Mouse (Mus musculus): ENCODE results near the gene Nos2.

The Nos2 gene

DNA sequence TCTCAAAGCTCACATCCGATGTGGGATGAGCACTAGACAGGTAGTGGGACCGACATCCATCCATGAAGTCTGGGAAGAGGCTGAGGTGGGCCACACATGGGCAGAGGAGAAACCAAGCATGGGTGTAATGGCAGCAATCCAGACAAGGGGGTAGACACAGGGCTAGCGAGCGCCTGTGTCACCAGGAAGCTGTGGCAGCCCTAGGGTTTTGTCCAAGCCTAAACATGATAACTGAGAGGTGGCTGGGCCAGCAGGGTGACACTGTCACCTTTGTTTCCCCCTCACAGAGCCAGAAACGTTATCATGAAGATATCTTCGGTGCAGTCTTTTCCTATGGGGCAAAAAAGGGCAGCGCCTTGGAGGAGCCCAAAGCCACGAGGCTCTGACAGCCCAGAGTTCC is 38.8 kb downstream of the Nos2 start:
- no peak for DNase-seq (ENCODE audit: low spot score)

DNA sequence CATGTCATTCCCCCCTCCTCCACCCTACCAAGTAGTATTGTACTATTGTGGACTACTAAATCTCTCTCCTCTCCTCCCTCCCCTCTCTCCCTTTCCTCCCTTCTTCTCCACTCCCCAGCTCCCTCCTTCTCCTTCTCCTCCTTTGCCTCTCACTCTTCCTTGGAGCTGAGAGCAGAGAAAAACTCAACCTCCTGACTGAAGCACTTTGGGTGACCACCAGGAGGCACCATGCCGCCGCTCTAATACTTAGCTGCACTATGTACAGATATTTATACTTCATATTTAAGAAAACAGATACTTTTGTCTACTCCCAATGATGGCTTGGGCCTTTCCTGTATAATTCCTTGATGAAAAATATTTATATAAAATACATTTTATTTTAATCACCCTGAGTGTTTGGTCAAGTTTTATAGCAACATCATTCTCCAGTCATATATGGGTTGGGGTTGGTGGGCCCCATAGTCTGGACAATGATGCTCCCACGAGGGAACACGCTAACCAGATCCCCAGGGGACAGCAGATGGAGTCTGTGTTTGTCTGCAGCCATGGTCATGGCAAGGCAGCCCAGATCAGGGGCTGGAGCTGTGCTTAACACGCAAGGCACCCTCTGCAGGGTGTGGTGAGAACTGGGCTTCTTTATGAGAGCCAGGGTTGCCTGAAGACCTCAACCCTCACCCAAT is 39.4 kb downstream of the Nos2 start:
- DNase-seq (ENCODE audit: low spot score) = no peak

DNA sequence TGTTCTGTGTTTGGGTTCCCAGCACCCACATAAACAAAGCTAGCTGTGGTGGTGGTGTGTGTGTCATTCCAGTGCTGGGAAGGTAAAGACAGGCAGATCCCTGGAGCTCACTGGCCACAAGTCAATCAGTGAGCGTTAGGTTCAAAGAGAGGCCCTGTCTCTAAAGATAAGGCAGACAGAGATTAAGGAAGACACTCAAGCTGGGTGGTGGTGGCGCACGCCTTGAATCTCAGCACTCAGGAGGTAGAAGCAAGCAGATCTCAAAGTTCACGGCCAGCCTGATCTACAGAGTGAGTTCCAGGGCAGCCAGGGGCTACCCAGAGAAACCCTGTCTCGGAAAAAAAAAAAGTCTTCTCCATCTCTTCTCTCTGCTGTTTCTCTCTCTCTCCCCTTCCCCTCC is 40.6 kb downstream of the Nos2 start:
- DNase-seq (ENCODE audit: low spot score) = no peak

DNA sequence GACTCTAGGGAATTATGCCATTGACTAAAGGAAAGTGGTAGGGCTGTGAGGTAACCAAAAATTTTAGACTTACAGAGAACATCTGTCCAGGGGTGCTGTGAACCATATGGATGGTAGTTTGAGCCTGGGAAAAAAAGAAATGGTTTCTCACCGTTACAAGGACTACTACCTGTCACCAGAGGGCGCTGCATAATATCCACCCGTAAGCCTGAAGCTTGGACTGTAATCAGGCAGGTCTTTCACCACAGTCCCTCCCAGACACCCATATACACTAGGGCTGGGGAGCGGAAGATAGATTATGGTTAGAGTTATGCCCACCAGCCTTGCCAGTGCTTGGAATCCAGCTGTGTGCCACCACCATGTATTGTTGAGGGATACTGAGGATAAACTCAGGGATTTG is 46.8 kb downstream of the Nos2 start:
- no peak for DNase-seq (ENCODE audit: low spot score)

DNA sequence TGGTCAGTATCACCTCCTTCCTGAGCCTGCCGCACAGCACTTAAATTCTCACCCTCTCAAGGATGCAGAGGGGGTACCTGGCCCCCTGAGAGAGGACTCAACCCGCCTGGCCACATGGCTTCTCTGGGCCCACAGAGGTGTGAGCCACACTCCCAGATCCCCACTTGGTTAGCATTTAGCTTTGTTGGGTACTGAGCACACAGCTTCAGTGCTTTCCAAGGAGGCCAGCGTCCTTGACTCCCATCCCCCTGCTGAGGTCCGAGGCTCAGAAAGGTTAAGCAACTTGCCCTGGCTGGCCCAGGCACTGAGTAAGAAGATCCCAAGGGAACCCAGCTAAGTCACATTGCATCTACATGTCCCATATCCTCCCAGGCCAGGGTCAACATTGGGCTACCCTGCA is 47.5 kb downstream of the Nos2 start:
- DNase-seq (ENCODE audit: low spot score) = no peak

DNA sequence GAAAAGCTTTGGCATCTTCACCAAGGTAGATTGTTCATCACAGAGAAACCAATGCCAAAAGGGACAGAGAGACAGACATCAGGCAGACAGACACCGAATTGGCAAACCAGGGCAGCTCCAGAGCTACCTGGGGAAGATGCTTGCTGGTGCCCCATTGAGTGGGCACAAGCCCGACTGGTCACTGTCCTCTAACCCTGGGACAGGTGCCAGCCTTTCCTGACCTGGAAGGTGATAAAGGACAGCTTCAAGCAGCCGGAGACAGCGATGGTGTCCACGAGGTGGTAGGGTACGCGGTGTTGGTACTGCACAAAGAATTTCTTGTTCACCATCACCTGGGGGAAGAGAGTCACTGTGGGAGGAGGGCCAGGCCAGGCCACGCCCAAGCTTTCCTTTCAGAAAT is 50.5 kb downstream of the Nos2 start:
- no peak for DNase-seq (ENCODE audit: low spot score)

DNA sequence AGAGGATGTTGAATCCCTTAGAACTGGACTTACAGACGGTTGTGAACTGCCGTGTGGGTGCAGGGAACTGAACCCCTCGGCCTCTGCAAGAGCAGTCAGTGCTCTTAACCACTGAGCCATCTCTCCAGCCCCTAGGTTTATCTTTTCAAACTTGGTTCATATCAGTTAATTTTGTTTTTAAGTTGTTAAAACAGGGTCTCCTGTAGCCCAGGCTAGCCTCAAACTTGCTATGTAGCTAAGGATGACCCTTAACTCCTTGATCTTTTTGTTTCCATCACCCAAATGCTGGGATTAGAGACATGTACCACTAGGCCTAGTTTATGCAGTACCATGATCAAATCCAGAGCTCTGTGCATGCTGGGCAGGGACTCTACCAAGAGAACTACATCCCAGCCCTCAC is 51.2 kb downstream of the Nos2 start:
- DNase-seq (ENCODE audit: low spot score) = no peak

DNA sequence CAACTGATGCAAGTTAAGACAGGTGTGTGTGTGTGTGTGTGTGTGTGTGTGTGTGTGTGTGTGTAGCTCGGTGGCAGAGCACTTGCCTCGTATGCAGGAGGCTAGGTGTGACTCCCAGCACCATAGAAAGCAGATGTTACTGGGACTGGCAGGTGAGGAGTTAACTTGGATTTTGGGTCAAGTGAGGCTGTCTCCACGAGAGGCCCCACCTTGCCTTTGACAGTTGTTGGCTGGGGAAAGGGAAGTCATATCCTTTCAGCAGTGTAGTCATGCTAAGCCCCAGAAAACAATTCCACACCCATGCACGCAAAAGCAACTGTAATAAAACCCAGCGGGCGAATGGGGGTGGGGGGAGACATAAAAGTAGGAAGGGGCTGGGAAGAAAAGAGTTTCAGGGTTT is 51.7 kb downstream of the Nos2 start:
- no peak for DNase-seq (ENCODE audit: low spot score)

DNA sequence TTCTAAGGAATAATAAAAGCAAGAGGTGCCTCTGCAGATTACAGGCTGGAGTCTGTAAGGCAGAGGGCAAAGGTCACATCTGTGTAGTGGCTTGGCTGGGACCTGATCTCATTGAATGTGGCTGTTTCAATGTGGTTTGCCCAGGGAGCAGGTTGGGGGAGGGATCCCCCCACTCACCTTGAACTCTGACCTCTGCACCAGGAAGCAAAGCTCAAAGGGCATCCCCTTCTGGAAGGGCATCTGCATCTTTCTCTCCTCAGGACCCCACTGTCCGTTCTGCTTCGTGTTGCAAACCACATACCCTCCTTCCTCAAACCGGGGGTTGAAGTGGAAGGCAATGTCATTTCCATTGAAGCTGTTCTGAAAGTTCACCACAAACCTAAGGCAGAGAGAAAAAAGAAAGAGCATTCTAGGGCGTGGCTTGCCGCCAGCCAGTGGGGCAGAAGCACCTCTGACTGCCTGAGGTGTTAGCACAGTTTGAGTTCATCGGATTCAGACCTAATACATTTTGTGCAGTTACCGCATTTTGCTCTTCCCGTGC is 52.3 kb downstream of the Nos2 start:
- no peak for DNase-seq (ENCODE audit: low spot score)

DNA sequence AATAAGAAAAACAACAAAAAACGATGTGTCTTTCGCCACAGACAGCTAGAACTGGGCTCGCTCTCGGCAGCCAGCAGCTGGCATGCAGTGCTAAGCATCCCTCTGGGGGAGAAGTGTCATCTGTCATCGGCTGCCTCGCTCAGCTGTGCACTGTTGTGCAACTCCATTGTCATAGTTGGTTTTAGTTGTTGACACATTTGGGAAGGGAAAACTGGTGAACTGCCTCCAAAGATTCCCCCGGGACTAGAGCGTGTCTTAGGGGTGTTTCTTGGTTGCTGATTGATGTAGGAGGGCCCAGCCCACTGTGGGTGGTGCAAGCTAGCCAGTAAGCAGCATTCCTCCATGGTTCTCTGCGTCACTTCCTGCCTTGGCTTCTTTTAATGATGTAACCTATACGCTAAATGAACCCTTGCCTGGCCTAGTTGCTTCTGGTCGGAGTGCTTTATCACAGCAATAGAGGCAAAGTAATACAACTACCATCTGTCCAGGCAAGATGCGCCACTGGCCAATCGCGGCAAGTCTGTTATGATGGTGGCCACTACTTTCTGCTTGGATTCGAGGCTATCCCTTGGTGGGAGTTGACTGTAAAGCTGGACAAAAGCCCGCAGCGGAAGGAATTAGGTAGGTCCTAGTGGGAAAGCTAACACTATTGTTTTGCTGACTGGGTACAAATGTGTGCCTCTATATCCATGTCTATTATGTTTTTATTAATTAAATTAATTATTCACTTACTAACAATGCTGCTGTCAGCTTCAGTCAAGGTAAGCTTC is 53.0 kb downstream of the Nos2 start:
- no peak for DNase-seq (ENCODE audit: low spot score)

DNA sequence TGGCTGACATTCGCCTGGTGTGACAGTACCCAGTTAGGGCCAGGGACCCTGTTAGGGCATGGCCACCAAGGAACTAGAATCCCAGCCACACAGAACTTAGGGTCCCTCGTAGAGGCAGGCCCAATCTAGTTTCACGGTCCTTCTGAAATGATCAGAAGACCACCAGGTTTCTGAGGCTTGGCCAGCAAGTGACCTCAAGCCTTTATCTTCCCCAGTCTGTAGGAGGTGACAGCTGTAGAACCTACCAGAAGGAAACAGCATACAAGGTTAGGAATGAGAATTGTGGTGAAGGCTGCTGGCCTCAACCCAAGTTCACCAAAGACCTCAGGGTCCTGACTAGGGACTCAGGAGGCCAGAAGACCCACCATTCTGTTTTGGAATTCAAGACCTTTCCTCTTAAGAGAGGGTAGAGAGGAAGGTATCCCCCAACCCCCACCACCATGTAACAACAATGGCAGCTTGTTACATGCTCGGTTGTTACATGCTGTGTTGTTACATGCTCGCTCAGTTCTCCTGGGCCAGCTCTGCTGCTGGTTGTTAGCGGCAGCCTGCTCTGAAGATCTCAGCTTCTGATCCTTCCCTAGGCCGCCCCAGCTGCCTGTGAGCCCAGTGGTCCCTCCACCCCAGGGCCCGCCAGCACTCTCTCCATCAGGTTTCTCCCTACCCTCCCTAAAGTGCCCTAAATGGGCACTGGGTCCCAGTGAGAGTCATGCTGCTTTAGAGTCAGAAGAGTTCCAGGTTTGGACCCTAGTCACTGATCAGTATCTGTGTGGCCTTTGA is 56.3 kb downstream of the Nos2 start:
- DNase-seq (ENCODE audit: low spot score) = no peak

DNA sequence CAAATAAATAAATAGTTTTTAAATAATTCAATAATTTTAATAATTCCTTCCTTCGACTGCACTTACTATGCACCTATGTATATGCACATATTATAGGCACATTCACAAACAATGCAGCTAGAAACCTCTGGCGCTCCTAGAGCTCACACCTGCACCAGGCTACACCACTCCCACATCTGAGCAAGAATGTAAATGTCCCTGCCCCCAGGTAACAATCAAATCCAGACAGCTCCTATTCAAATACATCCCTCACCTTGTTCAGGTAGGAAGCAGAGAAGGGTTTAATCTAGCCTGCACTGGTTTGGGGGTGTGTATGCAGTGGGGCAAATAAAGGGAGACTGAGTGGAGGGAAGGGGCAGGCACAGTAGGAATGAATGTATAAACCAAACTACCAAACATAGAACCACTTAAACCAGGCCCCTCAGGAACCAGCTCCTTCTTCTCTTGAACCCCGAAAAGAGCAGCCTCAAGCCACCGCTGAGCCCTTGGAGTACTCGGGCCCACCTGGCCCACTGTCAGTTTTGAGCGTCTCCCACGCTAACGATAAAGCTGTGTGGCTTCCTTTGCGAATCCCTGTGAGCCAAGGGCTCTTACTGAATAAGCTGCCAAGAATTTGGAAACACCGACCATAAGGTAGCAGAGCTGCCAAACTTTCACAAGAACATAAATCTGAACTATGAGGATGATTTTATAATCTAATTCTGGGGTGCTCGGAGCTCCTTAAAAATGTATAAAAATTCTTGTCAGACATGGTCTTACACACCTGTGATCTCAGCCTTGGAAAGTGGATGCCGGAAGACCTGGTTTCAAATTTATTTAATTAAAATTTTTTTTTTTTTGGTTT is 57.8 kb downstream of the Nos2 start:
- no peak for DNase-seq (ENCODE audit: low spot score)

DNA sequence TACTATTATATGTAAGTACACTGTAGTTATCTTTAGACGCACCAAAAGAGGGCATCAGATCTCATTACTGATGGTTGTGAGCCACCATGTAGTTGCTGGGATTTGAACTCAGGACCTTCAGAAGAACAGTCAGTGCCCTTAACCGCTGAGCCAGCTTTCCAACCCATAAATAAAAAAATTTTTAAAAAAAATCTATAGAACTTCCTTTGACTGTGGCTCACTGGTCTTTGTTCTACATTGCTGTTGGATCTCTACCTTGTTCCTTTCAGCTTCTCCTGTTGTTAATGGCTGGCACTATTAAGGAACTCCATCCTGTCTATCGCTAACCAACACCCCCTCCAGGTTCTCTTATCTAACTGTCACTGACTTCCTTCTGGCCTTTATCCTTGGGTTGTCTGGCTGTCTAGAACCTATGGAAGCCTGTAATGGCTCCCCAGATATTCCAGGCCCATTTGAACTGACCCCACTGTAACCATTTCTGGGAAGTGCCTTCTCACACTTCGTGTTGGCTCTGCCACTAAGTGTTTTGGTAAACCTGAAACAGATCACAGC is 59.6 kb downstream of the Nos2 start:
- no peak for DNase-seq (ENCODE audit: low spot score)

DNA sequence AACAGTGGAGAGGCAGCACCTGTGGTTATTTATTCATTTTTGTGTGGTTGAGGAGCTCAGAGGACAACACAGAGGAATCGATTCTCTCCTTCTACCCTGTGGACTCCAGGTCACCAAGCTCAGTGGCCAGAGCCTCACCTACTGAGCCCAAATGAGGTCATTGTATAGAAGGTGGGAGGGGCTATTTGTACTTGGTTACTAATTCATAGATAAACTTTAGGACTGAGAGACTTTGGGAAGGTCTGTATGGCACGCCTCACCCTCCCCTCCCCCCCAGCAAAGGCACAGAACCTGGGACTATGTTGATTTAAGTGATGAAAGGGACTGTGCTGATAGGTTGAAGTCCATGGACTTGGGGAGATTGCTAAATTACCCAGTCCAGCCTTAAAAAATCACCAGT is 61.5 kb downstream of the Nos2 start:
- no peak for DNase-seq (ENCODE audit: low spot score)

DNA sequence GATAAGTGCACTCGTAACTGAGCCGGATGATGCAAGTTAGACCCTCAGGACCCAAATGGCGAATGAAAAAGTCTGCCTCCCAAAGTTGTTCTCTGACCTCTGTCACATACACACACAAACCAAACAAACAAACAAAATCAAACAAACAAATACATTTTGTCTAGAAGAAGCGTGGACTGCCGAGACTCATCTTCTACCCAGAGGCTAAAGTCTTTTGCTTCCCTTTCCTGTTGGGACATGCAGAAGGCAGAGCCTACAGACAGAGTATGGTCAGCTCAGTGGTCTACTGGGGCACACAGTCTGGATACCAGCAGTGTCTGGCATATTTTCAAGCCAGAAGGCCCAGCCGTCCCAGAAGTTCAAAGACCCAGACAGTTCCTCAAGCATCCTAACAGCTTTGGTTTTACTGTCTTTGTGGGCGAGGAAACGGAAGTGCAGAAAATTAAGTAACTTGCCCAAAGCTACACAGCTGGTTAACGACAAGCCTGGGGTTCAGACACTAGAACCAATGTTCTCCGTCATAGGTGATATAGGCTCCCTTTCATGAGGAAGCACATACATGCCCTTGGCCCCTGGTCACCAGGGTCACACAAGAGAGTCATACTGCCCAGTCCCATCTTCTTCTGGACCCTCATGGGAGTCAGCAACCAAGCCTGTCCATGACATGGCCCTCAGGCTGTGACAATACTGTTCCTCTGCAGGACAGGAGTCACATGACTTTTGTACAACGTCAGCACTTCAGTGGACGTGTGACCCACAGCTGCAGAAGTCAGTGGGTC is 62.1 kb downstream of the Nos2 start:
- DNase-seq (ENCODE audit: low spot score) = no peak

DNA sequence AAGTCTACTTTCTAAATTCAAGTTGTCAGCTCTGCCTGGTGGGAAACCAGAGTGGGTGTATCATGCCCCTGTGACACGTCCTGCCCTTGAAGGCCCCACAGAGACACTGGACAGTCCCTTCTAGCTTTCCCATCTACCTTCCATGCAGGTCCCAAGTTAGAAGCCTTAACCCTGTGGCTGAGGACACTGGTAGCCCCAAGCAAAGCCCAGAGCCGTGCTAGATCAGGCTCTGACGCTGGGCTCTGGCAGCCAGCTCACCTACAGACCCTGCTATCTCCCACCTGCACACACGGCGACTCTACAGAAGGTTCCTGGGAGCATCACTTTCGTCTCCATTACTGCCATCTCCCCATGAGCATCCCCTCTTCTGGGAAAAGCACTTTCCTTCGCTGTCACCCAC is 63.0 kb downstream of the Nos2 start:
- DNase-seq (ENCODE audit: low spot score) = no peak

DNA sequence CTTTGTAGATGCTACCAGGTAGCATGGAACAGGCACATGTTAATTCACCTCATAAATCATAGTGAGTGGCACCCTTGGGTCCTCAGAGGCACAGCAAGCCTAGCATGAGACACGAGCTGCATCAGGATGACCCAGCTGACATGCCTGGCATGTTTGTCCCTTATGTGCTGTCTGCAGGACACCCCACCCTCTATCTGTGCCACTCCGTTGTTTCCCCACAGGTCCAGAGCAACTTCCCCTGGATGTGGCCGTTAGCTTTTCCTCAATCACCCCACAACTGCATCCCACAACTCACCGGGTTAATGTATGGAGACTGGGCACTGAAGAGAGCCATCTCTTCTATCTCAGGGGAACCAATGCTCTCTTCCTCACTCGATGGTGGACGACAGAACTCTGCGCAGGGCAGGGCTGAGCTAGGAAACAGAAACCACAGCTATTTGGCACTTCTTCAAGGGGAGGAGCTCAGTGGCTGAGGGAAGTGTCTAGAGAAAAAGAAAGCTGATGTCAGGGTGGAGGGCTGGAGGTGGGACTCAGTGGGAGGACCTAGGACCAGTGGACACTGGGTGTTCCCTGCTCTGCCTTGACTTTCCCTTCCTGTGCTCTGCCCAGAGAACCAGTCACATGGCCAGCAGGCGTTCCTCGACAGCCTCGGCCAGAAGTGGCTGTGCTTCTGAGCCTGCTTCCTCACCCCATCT is 64.0 kb downstream of the Nos2 start, which contains the start of gene Lgals9:
Gene Lgals9, minus strand, starts transcription at position 464 of the 695 bp plus-strand sequence.
- no peak for DNase-seq (ENCODE audit: low spot score)

DNA sequence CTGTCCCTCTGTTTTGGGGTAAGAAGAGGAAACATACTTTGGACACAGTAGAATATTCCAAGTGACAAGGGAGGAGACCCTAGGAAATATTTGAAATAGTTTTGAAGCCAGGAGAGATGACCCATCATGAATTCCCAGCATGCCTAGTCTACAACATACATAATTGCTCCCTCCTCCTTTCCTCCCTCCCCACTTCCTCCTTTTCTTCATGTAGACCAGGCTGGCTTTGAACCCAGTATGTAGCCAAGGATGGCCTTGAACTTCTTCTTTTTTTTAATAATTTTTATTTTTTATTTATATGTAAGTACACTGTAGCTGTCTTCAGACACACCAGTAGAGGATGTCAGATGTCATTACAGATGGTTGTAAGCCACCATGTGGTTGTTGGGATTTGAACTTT is 64.9 kb downstream of the Nos2 start:
- DNase-seq (ENCODE audit: low spot score) = no peak

DNA sequence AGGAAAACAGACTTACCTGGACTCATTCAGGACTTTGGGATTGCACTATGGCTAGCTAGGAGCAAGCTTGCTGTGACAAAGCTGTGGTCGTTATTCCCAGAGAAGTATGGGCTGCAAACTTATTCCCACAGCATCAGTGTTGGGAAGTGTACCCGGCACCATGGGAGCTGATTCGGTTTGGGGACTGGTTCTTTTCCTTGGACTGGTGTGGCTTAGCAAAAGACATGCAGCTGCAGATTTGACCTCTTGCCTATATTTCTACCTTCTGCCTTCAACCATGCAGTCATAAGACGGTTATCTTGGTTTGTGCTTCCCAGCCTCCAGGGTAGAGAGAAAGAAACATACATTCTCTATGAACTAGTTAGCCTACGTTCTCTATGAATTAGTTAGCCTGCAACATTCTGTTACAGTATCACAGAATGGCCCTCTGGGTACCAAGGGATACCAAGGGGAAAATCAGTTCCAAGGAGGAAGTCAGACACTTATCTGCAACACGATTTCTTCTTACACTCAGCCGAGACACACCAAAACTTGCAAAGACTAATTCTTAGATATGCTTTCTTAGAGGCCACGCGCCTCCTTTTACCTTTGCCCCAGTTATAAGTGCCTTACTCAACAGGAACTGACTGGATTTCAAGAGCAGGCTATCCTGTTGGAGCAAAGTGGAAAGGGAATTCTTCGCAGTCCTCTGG is 65.9 kb downstream of the Nos2 start:
- DNase-seq (ENCODE audit: low spot score) = no peak
